Comparison of ENCODE assay signal across 24 mouse cellular contexts in the genomic region with DNA sequence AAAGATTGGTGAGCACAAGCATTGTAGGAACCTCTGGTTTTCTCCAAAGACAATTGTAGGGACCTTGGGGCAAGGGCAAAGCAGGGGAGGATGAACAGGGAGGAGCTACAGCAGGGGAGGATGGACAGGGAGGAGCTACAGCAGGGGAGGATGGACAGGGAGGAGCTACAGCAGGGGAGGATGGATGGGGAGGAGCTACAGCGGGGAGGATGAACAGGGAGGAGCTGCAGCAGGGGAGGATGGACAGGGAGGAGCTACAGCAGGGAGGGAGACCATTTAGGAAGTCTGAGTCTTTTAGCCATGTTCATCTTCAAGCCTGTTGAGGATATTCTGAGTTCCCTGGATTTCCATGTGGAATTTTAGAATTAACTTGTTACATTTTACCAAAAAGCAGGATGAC. TPM values are rescaled to one million over a fixed set of nuclear protein-coding genes. Genes with fewer than 3 reads are reported as not detected.
A peak's percentile ranks its signal among the peaks of the same experiment; 100 is the strongest.
DNase-seq lines count a peak whose midpoint lies in the region; ATAC-seq lines count a peak whose summit lies in the region.
"Had no signal": no experiment of that assay in that cellular context is flagged by ENCODE, and none has a peak within 500 bp of the region (broad histone marks: within the 10 kb centered on the region; RNA-seq: fewer than 3 reads in every experiment).

No protein-coding gene starts in this region.

- no peak overlapping the region for H3K9ac ChIP-seq in hindbrain, embryonic 14.5 days
- H3K9ac ChIP-seq in liver, embryonic 16.5 days (ENCODE audit: low read depth, low read length): no peak overlapping the region
- no peak overlapping the region for H3K9ac ChIP-seq in liver, embryonic 12.5 days
- H3K9ac ChIP-seq: embryonic facial prominence, embryonic 13.5 days; hindbrain, embryonic 13.5 days had no signal

- H3K4me2 ChIP-seq in hindbrain, embryonic 14.5 days (replicated peaks): no peak overlapping the region
- H3K4me2 ChIP-seq in liver, embryonic 16.5 days (ENCODE audit: low read depth, low read length): no peak overlapping the region
- no peak overlapping the region for H3K4me2 ChIP-seq in liver, embryonic 12.5 days
- H3K4me2 ChIP-seq: embryonic facial prominence, embryonic 13.5 days; hindbrain, embryonic 13.5 days had no signal

- H3K4me3 ChIP-seq in hindbrain, embryonic 10.5 days: no peak overlapping the region
- no peak overlapping the region for H3K4me3 ChIP-seq in hindbrain, embryonic 14.5 days (replicated peaks; ENCODE audit: low read length)
- no peak overlapping the region for H3K4me3 ChIP-seq in liver, embryonic 16.5 days (ENCODE audit: low read depth, low read length)
- H3K4me3 ChIP-seq in liver, embryonic 12.5 days: no peak overlapping the region
- H3K4me3 ChIP-seq: embryonic facial prominence, embryonic 13.5 days; gastrocnemius, adult 2 months; heart, embryonic 10.5 days; hindbrain, embryonic 13.5 days had no signal

- 58% methylated on average over 1 of the region's 1 CpGs for whole genome bisulfite sequencing in hindbrain, embryonic 10.5 days
- WGBS in hindbrain, embryonic 14.5 days: 68% methylated on average over 1 of the region's 1 CpGs
- WGBS in liver, embryonic 16.5 days (ENCODE audit: insufficient replicate concordance): 44% methylated on average over 1 of the region's 1 CpGs
- WGBS in liver, embryonic 12.5 days (ENCODE audit: insufficient replicate concordance): 40% methylated on average over 1 of the region's 1 CpGs

- no peaks in the 10 kb centered on the region for H3K27me3 ChIP-seq in hindbrain, embryonic 10.5 days (ENCODE audit: insufficient read depth, poor library complexity, severe bottlenecking)
- no peaks in the 10 kb centered on the region for H3K27me3 ChIP-seq in hindbrain, embryonic 14.5 days (ENCODE audit: control insufficient read depth, insufficient read depth, low read length)
- no peaks in the 10 kb centered on the region for H3K27me3 ChIP-seq in liver, embryonic 16.5 days (ENCODE audit: control insufficient read depth, insufficient read depth, low read depth, low read length)
- no peaks in the 10 kb centered on the region for H3K27me3 ChIP-seq in liver, embryonic 12.5 days (replicated peaks)
- H3K27me3 ChIP-seq: CH12.LX; embryonic facial prominence, embryonic 13.5 days; hindbrain, embryonic 13.5 days had no signal

- peaks cover 10% of the 10 kb centered on the region for H3K4me1 ChIP-seq in hindbrain, embryonic 10.5 days (replicated peaks)
- H3K4me1 ChIP-seq in hindbrain, embryonic 14.5 days (replicated peaks; ENCODE audit: control insufficient read depth, insufficient read depth, low read length): no peaks in the 10 kb centered on the region
- H3K4me1 ChIP-seq in liver, embryonic 16.5 days (ENCODE audit: control insufficient read depth, low read depth, low read length): no peaks in the 10 kb centered on the region
- H3K4me1 ChIP-seq in liver, embryonic 12.5 days: no peaks in the 10 kb centered on the region

- no peak for DNase-seq in hindbrain, embryonic 10.5 days (ENCODE audit: low spot score)
- no peak for DNase-seq in hindbrain, embryonic 14.5 days (ENCODE audit: low spot score)
- peak; percentile 40 for DNase-seq in testis, postnatal 14 days (ENCODE audit: low spot score)
- no peak for DNase-seq in testis, postnatal 10 days (ENCODE audit: low spot score)
- no peak for DNase-seq in layer of hippocampus, postnatal 25 days (ENCODE audit: extremely low spot score in 1 of 2, low spot score in 1 of 2)
- DNase-seq: adrenal gland, postnatal 14 days; cerebellum, adult 11-12 months; cerebellum, adult 9-10 months; cerebellum, postnatal 25 days; gastrocnemius, adult 2 months; gastrocnemius, postnatal 25 days; heart, postnatal 10 days; heart, postnatal 4 days had no signal

- ATAC-seq in hindbrain, embryonic 14.5 days (ENCODE audit: low FRiP score): no peak
- peak; percentile 47; the same call in 1 of the 2 replicates for ATAC-seq in liver, embryonic 16.5 days (ENCODE audit: low read depth)
- no peak for ATAC-seq in liver, embryonic 12.5 days
- peak; percentile 32; the same call in 1 of the 2 replicates for ATAC-seq in megakaryocyte, adult 5-6 weeks (ENCODE audit: poor library complexity, severe bottlenecking)
- ATAC-seq: activated CD4-positive, CD25-positive, alpha-beta regulatory T cell, adult 4 months; forebrain, embryonic 16.5 days; inflammation-experienced regulatory T-cells, adult 6 months; Patski had no signal

- peak overlapping the region; percentile 62; the same call in 1 of the 2 replicates for H3K27ac ChIP-seq in hindbrain, embryonic 10.5 days
- no peak overlapping the region for H3K27ac ChIP-seq in hindbrain, embryonic 14.5 days
- H3K27ac ChIP-seq in liver, embryonic 16.5 days (ENCODE audit: low read length): no peak overlapping the region
- no peak overlapping the region for H3K27ac ChIP-seq in liver, embryonic 12.5 days
- H3K27ac ChIP-seq: embryonic facial prominence, embryonic 13.5 days; gastrocnemius, adult 2 months; heart, embryonic 10.5 days; hindbrain, embryonic 13.5 days had no signal

- 0 out of 2 replicates have a peak, but pooled peaks cover 4% of the 10 kb centered on the region for H3K36me3 ChIP-seq in hindbrain, embryonic 10.5 days
- no peaks in the 10 kb centered on the region for H3K36me3 ChIP-seq in hindbrain, embryonic 14.5 days (replicated peaks; ENCODE audit: control insufficient read depth, insufficient read depth)
- H3K36me3 ChIP-seq in liver, embryonic 16.5 days (ENCODE audit: control insufficient read depth, insufficient read depth): no peaks in the 10 kb centered on the region
- H3K36me3 ChIP-seq in liver, embryonic 12.5 days: no peaks in the 10 kb centered on the region
- H3K36me3 ChIP-seq: hindbrain, embryonic 13.5 days had no signal

- H3K9me3 ChIP-seq in hindbrain, embryonic 10.5 days: no peaks in the 10 kb centered on the region
- H3K9me3 ChIP-seq in hindbrain, embryonic 14.5 days (ENCODE audit: control insufficient read depth, low read length): no peaks in the 10 kb centered on the region
- H3K9me3 ChIP-seq in liver, embryonic 16.5 days (replicated peaks; ENCODE audit: control insufficient read depth, low read length): no peaks in the 10 kb centered on the region
- H3K9me3 ChIP-seq in liver, embryonic 12.5 days (replicated peaks): no peaks in the 10 kb centered on the region
- H3K9me3 ChIP-seq: embryonic facial prominence, embryonic 13.5 days; heart, embryonic 10.5 days; hindbrain, embryonic 13.5 days had no signal

RNA-seq across cellular contexts. Expression of a gene that starts 31.1 kb away (rescaled TPM):
- 23.6 and 29.4 TPM in 2 replicates for polyA plus RNA-seq in hindbrain, embryonic 10.5 days (2016; fragmentation: Nextera tagmentation; extraction: Ambion mirVana)
- 35.6 and 35.9 TPM in 2 replicates for polyA plus RNA-seq in hindbrain, embryonic 14.5 days (2014; fragmentation: Nextera tagmentation; extraction: Ambion mirVana)
- 9.3 and 10.5 TPM in 2 replicates for polyA plus RNA-seq in liver, embryonic 16.5 days (2015; fragmentation: Nextera tagmentation; extraction: Ambion mirVana)
- 9.5 and 9.9 TPM in 2 replicates for polyA plus RNA-seq in liver, embryonic 12.5 days (2016; fragmentation: Nextera tagmentation; extraction: Ambion mirVana)
- 6.0 and 7.5 TPM in 2 replicates for total RNA-seq in megakaryocyte, adult 5-6 weeks (2015)
- 12.9 and 14.0 TPM in 2 replicates for total RNA-seq in megakaryocyte, adult 5-6 weeks (2017)
- total RNA-seq in layer of hippocampus, postnatal 25 days (2021): 10 to 100 TPM; 33.7 to 36.2 TPM

Comparison
In these comparisons a context has a peak if more than half of its experiments do, and no peak if none do; other contexts are left out.
1. ATAC-seq: peak in liver, embryonic 16.5 days (single experiment) and megakaryocyte, adult 5-6 weeks (single experiment); none in hindbrain, embryonic 14.5 days (single experiment) and liver, embryonic 12.5 days (single experiment).